Mouse (Mus musculus) spleen, adult 2 months (tissue): Measurements from ENCODE around the gene Sult1d1.

ENCODE experiments used
- CTCF ChIP-seq: fragments of 200-500 bp; IDR thresholded peaks from 2 replicates; pipeline ENCODE4 v1.5.1; 2011; ENCODE audit warnings: mild to moderate bottlenecking, inconsistent platforms; ENCODE audit not compliant: insufficient read depth, insufficient read length, insufficient replicate concordance; ENCODE audit errors: extremely low read depth
- POLR2A ChIP-seq: fragments of 200-500 bp; IDR thresholded peaks from 2 replicates; pipeline ENCODE4 v1.6.1; 2011; ENCODE audit warnings: low read depth, low read length, inconsistent platforms

DNA sequence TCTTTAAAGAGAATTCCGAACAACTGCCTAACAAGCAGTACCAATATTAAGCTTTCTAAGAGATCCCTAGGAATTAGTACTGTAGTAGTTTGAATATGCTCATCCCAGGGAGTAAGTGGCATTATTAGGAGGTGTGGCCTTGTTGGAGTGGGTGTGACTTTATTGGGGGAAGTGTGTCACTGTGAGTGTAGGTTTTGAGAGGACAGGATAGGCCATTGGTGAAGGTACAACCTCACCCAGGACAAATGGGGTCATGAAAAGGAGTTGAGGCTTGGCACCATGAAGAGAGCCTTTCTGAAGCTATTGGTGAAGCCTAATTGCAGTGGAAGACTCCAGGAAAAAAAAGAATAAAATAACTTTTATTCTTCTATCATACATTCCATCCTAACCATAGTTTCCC lies 1.5 kb downstream of the Sult1d1 start:
- TF ChIP-seq POLR2A (no peak), CTCF (no peak)
